Mouse (Mus musculus): ENCODE data around the gene Klhl42. TPM values are rescaled to one million over a fixed set of nuclear protein-coding genes. Genes with fewer than 3 reads are reported as not detected.

The Klhl42 gene
- total RNA-seq (2023) = 9.9 TPM

GRCm38 (mm10) chr6:147091136-147092120 is at the start of gene Klhl42:
TSS of gene Klhl42 (plus strand) at chr6:147091379.

GRCm38 (mm10) chr6:147042291-147043290 is 48.6 kb upstream of the Klhl42 start, which contains the start of gene Mrps35:
TSS of gene Mrps35 (plus strand) at chr6:147042764.

GRCm38 (mm10) chr6:147086594-147087225 is 4.5 kb upstream of the Klhl42 start, which contains the start of gene Mansc4:
TSS of gene Mansc4 (minus strand) at chr6:147087032.

Other genes starting within 250 kb of the Klhl42 start
- not detected for gene Smco2, start 241.3 kb upstream of the Klhl42 start, total RNA-seq (2023)
- gene Ppfibp1, start 202.9 kb upstream of the Klhl42 start, total RNA-seq (2023) = 12.6 TPM
- gene 1700034J05Rik, start 137.0 kb upstream of the Klhl42 start, total RNA-seq (2023) = not detected
- gene Rep15, start 58.8 kb upstream of the Klhl42 start, total RNA-seq (2023) = 0.47 TPM
- gene Mrps35, start 48.6 kb upstream of the Klhl42 start, total RNA-seq (2023) = 48.6 TPM
- gene Mansc4, start 4.3 kb upstream of the Klhl42 start, total RNA-seq (2023) = not detected
- not detected for gene Pthlh, start 172.8 kb downstream of the Klhl42 start, total RNA-seq (2023)

Data from CD4-positive naive resting alpha-beta T cell, adult 57 days (primary cell).